Mouse (Mus musculus) stomach, postnatal 0 days (tissue): ENCODE results near the gene Ptpn14. TPM values are rescaled to one million over a fixed set of nuclear protein-coding genes. Genes with fewer than 3 reads are reported as not detected.

Experiments used
- ATAC-seq: fragments of 200-750 bp; cut with Nextera tagmentation; 2 replicates; pipeline ENCODE4 v1.8.0; 2017; ENCODE audit not compliant: low FRiP score, low TSS enrichment
- DNase-seq: peaks from one replicate; pipeline ENCODE4 v3.0.0-alpha.2; 2016; ENCODE audit warnings: low spot score
- H3K27ac ChIP-seq: fragments of 300-500 bp; sonication (generic); replicated peaks from 2 replicates; pipeline ENCODE4 v1.5.1; 2014; ENCODE audit warnings: mild to moderate bottlenecking, control low read depth
- H3K27me3 ChIP-seq: fragments of 300-500 bp; sonication (generic); 2 replicates; pipeline ENCODE4 v1.6.1; 2014; ENCODE audit warnings: low read length; ENCODE audit not compliant: control insufficient read depth, insufficient read depth
- H3K36me3 ChIP-seq: fragments of 300-500 bp; sonication (generic); 2 replicates; pipeline ENCODE4 v1.6.1; 2014; ENCODE audit warnings: low read length, mixed read lengths; ENCODE audit not compliant: control insufficient read depth, insufficient read depth
- H3K4me1 ChIP-seq: fragments of 300-500 bp; sonication (generic); replicated peaks from 2 replicates; pipeline ENCODE4 v1.6.1; 2014; ENCODE audit warnings: antibody characterized with exemption; ENCODE audit not compliant: control insufficient read depth, insufficient read depth
- H3K4me2 ChIP-seq: fragments of 300-500 bp; sonication (generic); replicated peaks from 2 replicates; pipeline ENCODE4 v1.6.1; 2014; ENCODE audit warnings: low read depth, mild to moderate bottlenecking, control low read depth, moderate library complexity
- H3K4me3 ChIP-seq: fragments of 300-500 bp; sonication (generic); 2 replicates; pipeline ENCODE4 v1.5.1; 2014; ENCODE audit warnings: low read depth, low read length, control low read depth
- H3K9ac ChIP-seq: fragments of 300-500 bp; sonication (generic); 2 replicates; pipeline ENCODE4 v1.6.1; 2014; ENCODE audit warnings: mild to moderate bottlenecking, low read length, control low read depth, mixed read lengths
- H3K9me3 ChIP-seq: fragments of 300-500 bp; sonication (generic); 2 replicates; pipeline ENCODE4 v1.6.1; 2016; ENCODE audit warnings: low read length; ENCODE audit not compliant: control insufficient read depth
- CTCF ChIP-seq: IDR thresholded peaks from 2 replicates; pipeline ENCODE4 v1.5.1; 2016; ENCODE audit warnings: antibody characterized with exemption, low read depth, mild to moderate bottlenecking, moderate library complexity
- EP300 ChIP-seq: optimal IDR thresholded peaks from 2 replicates; pipeline ENCODE3; 2016; ENCODE audit warnings: antibody characterized with exemption
- WGBS: fragments of 180-500 bp; shearing (Covaris S2); extraction: QIAGEN DNeasy Blood & Tissue Kit; methylation state at CpG from one replicate; pipeline ENCODE4 v1.1.7; 2014; 5-methylcytosine and 5-hydroxymethylcytosine counted together
- polyA plus RNA-seq: library from polyadenylated mRNA; unstranded; fragments of >200 nt; fragmentation: Nextera tagmentation; extraction: Ambion mirVana; gene quantifications from 2 replicates; pipeline ENCODE4 v1.2.1, GENCODE M21; 2015

The Ptpn14 gene
- polyA plus RNA-seq, 1 experiment from 2014 or later, result 4.5 TPM

GRCm38 (mm10) chr1:189800211-189800961 is 72.3 kb downstream of the Ptpn14 start:
- Histone ChIP-seq H3K27ac (no peak overlapping the region), H3K27me3 (no peaks in the 10 kb centered on the region), H3K9me3 (no peaks in the 10 kb centered on the region), H3K9ac (no peak overlapping the region), H3K4me1 (no peaks in the 10 kb centered on the region; the same call in 1 of the 2 replicates), H3K4me2 (no peak overlapping the region), H3K36me3 (peaks cover 3% of the 10 kb centered on the region; the same call in 1 of the 2 replicates), H3K4me3 (no peak overlapping the region)
- no peak for TF ChIP-seq CTCF
- TF ChIP-seq EP300, result no peak
- DNase-seq (no peak), ATAC-seq (peak; percentile 70; the same call in 1 of the 2 replicates)
- 55% methylated on average over 13 of the region's 13 CpGs for WGBS

- H3K9ac ChIP-seq, result no peak overlapping the region
These were observed 73.2 kb downstream of the Ptpn14 start for GRCm38 (mm10) chr1:189801303-189801702.

GRCm38 (mm10) chr1:189802575-189802974 is 74.5 kb downstream of the Ptpn14 start:
- Histone ChIP-seq H3K36me3 (peaks cover 3% of the 10 kb centered on the region; the same call in 1 of the 2 replicates), H3K9me3 (no peaks in the 10 kb centered on the region), H3K27me3 (no peaks in the 10 kb centered on the region), H3K4me1 (peaks cover 2% of the 10 kb centered on the region; the same call in 1 of the 2 replicates), H3K4me3 (no peak overlapping the region), H3K27ac (no peak overlapping the region), H3K4me2 (no peak overlapping the region), H3K9ac (no peak overlapping the region)
- 80% methylated on average over 4 of the region's 4 CpGs for WGBS
- no peak for ATAC-seq
- DNase-seq, result no peak
- TF ChIP-seq EP300 (no peak), CTCF (peak; percentile 51)

More at GRCm38 (mm10) chr1:189801303-189801702, 73.2 kb downstream of the Ptpn14 start:
- Histone ChIP-seq H3K27ac (no peak overlapping the region), H3K9me3 (no peaks in the 10 kb centered on the region), H3K4me3 (no peak overlapping the region), H3K4me1 (no peaks in the 10 kb centered on the region; the same call in 1 of the 2 replicates), H3K27me3 (no peaks in the 10 kb centered on the region), H3K36me3 (peaks cover 3% of the 10 kb centered on the region; the same call in 1 of the 2 replicates), H3K4me2 (no peak overlapping the region)
- TF ChIP-seq CTCF (no peak), EP300 (no peak)
- DNase-seq (no peak), ATAC-seq (no peak)
- whole genome bisulfite sequencing, result 77% methylated on average over 4 of the region's 4 CpGs

GRCm38 (mm10) chr1:189803742-189804141 is 75.7 kb downstream of the Ptpn14 start:
- 55% methylated on average over 11 of the region's 11 CpGs for WGBS
- TF ChIP-seq CTCF (no peak), EP300 (no peak)
- Histone ChIP-seq H3K4me1 (peaks cover 2% of the 10 kb centered on the region; the same call in 1 of the 2 replicates), H3K27me3 (no peaks in the 10 kb centered on the region), H3K4me3 (no peak overlapping the region), H3K4me2 (no peak overlapping the region), H3K9me3 (no peaks in the 10 kb centered on the region), H3K36me3 (0 out of 2 replicates have a peak, but pooled peaks cover 3% of the 10 kb centered on the region), H3K9ac (no peak overlapping the region), H3K27ac (no peak overlapping the region)
- no peak for DNase-seq
- no peak for ATAC-seq

- no peak overlapping the region for H3K4me2 ChIP-seq
- H3K27ac ChIP-seq, result no peak overlapping the region
- TF ChIP-seq EP300 (no peak), CTCF (no peak)
These were observed 78.6 kb downstream of the Ptpn14 start for GRCm38 (mm10) chr1:189806533-189807297.

More at GRCm38 (mm10) chr1:189806533-189807297, 78.6 kb downstream of the Ptpn14 start:
- H3K4me1 ChIP-seq, result 0 out of 2 replicates have a peak, but pooled peaks cover 3% of the 10 kb centered on the region
- 71% methylated on average over 13 of the region's 13 CpGs for WGBS
- no peaks in the 10 kb centered on the region for H3K27me3 ChIP-seq
- no peak for ATAC-seq
- H3K36me3 ChIP-seq, result 0 out of 2 replicates have a peak, but pooled peaks cover 3% of the 10 kb centered on the region
- no peaks in the 10 kb centered on the region for H3K9me3 ChIP-seq
- H3K9ac ChIP-seq, result no peak overlapping the region
- no peak overlapping the region for H3K4me3 ChIP-seq
- DNase-seq, result no peak
